Mouse (Mus musculus) heart, embryonic 15.5 days (tissue): ENCODE measurements around the gene Trpm3. TPM values are rescaled to one million over a fixed set of nuclear protein-coding genes. Genes with fewer than 3 reads are reported as not detected.

Experiments
- microRNA counts: library from miRNA; unstranded; fragments of <30 nt; microRNA quantifications from one replicate; lab custom pipeline; 2016
- microRNA-seq: library from miRNA; unstranded; fragments of <30 nt; microRNA quantifications from one replicate; pipeline ENCODE4, GENCODE M21; 2016
- polyA plus RNA-seq: library from polyadenylated mRNA; unstranded; fragments of >200 nt; fragmentation: Nextera tagmentation; extraction: Ambion mirVana; gene quantifications from 2 replicates; pipeline ENCODE4 v1.2.1, GENCODE M21; 2015

Trpm3 gene
- polyA plus RNA-seq, 1 experiment from 2014 or later = 0.55 TPM

MicroRNA genes within 50 kb of the gene (microRNA counts, 519-probe panel; counts per million panel counts)
- microRNA mmu-miR-204 (lab: Ali Mortazavi, UCI) = 2,617 counts per million, percentile 58 among the panel's probes with 10 or more counts

Small RNA genes lying within 50 kb of the gene (microRNA-seq; reads per million reads assigned to microRNA genes)
- 104 reads per million, percentile 50 among the genes with 10 or more reads in this experiment for gene Mir204
